Mouse (Mus musculus): Measurements from ENCODE around the gene Hexb.

Hexb gene

DNA sequence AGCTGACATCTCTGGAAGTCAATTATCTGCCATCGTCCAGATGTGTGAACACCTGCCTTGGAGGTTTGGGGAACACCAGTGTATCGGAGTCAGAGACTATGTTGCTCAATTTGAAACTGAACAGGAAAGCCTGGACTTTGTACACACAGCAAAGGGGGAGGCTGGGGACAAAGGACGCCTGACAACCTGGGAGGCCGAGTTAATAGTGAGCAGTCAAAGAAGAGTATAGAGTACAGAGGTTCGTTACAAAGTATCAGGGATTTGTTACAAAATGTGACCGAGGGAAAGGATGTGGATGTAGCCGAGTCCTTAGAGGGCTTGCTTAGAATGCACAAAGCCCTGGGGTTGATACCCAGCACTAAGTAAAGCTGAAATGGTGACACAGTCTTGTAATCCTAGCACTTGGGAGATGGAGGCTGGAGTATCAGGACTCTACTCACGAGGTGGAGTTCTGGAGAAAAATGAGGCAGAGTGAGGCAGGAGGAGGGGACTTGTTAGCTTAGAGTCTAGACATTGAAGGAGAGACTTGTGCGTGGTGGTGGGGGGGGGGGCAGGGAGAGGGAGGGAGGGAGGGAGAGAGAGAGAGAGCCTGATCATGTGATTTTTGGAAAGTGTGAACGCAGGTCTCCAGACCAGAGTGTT, 26.3 kb upstream of the Hexb start:
- DNase-seq (ENCODE audit: extremely low spot score, low spot score): no peak

DNA sequence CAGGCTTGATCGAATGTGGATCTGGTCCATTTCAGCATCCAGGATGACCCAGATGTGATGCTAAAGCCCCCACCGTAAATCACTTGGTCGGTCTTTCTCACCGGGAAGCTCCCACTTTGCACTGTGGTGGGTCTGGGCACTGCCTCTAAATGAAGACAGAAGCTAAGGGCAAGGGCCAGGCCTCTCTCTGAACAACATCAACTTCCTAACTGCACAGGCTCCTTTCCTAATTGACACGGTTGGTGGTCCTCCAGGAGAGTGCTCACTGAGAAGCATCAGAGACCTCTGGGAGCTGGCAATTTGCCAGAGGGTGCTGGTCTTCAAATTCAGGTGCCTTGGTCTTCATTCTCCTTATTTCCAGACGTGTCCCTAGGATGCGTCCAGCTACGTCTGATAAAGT, 25.7 kb upstream of the Hexb start:
- DNase-seq (ENCODE audit: extremely low spot score, low spot score): no peak

DNA sequence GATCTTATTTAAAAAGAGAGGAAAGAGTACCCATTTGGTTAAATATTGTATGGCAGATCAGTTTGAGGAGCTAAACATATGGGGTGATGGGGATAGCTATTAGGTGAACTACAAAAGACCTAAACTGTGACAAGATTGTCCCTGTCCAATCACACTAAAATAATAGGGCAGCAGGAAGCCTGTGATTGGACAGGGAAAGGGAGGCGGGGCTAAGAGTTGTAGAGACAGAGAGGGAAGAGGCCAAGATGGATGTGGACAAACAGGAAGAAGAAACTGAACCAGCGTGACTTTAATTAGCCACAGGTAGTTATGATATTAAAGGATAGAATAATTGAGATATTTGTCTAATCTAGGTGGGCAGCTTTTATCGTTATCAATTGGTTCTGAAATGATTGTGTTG, 21.9 kb upstream of the Hexb start:
- no peak for DNase-seq (ENCODE audit: extremely low spot score, low spot score)

DNA sequence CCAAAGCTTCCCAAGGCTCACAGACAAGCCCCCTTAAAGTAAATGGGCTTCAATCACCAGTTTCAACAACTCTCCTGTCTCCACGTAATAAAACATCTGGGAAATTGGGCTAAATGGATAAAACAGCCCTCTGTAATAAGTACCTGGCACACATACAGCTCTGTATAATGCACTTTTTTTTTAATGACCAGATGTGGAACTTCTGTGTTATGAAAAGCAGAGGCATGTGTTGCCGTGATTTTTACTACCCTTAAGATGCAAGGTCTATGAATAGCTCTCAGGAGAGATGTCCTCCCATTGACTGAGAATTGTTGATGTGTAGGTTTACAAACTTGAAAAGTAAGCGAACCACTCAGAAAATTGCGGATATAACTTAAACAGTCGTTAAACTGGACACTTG, 18.0 kb upstream of the Hexb start:
- DNase-seq (ENCODE audit: extremely low spot score, low spot score): no peak

DNA sequence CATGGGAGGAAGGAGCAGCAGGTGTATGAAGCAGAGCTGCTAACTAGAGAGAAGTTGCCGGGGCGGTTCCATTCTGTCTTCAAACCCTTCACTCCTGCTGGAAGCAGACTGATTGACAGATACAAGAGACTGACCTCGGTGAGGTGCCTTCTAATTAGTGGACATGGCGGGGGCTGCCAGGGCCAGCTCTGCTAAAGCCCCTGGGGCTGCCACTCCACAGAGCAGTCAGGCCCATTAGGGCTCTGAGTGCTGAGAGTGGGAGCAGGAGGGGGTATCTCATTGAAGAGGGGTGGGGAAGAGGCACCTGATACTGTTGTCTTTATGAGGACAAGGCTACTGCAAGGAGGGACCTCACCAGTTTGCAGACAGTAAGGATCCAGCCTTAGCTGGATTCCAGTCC, 17.4 kb upstream of the Hexb start:
- no peak for DNase-seq (ENCODE audit: extremely low spot score, low spot score)

DNA sequence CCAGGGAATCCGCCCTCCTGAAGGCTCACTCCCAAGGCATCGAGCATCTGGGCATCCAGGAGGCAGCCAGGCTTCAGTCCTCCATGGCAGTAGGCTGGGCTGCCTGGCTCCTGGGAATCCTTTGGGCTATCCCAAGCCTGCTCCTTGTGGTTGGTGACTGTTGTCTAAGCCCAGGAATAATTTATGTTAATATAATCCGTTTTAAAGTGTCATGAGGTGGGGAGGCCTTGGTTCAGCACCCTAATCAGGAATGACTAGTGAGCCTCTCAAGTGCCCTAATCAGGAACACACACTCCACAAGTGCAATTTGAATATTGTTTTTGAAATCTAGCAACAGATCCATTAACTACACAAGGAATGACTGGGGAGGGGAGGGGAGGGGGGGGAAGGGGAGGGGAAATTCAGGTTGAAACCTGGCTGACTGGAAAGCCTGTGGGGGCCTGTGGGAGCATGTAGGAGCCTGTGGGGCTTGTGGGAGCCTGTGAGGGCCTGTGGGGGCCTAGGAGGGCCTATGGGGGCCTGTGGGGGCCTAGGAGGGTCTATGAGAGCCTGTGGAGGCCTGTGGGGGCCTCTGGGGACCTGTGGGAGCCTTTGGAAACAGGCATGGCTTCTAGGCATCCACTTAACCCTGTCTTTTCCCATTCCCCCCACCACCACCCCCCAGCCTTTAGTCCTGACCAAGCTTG, 16.6 kb upstream of the Hexb start:
- DNase-seq (ENCODE audit: extremely low spot score, low spot score): no peak

DNA sequence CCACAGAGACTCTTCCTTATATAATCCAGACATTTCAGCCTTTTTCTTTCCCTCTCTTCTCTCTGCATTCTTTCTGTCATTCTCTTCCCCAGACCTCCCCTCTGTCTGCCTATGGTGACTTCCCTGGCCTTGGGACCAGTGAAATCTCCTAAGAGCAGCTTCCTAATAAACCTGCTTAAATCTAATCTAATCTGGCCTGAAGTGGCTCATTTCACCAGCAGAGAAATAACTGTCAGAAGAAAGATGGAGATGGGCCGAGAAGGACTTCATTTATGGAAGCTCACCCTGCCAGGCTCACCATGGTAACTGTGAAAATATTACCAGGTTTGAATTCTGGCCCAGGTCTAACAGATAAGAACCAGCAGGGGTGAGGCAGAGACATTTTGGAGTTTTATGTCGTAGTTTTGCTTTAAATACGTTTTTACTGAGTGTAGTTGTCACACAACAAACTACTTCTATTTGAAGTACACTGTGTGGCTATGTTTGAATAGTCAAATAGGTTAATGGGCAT, 10.4 kb upstream of the Hexb start:
- no peak for DNase-seq (ENCODE audit: extremely low spot score, low spot score)

DNA sequence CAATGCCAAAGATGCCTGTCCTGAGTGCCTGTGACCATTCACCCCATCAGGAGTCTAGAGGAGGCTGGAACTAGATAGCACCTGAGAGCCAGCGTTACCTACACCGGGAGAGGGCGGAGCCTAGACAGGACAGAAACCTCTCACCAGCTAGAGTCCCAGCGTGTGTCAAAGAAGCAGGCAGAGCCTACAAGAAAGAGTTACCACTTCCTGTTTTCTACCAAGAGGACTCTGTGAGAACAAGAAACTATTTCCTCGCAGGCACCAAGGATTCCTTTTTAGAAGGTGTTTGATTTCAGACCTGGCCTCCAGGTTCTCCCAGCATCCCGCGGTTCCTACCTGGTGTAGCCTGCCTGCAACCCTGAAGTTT, 9.9 kb upstream of the Hexb start:
- DNase-seq (ENCODE audit: extremely low spot score, low spot score): no peak

DNA sequence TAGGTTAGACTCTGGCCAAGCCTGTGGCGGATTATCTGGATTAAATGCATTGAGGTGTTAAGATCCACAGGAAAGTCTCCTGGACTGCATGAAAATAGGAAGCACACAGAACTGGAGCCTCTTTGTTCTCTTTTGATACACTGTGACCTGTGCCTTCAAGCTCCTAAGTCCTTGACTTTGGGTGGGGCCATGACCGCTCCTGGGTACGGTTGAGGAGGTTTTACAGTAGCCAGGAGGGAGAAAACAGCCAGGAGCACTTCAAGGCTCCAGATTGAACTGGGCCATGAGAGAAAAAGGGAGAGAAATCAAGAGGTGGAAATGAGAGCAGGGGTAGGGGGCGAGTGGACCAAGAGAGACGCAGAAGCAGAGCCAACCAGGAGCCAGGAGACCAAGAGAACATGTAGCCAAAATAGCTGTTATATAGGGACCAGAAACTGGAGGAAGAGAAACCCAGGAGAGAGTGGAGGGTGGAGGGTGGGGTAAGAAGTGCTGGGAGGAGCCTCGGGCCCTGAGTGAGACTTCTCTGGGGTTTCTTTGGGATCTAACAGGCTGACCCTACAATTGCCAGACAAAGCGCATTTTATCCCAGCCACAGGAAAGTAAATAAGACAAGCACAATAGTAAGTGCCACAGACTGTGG, 9.4 kb upstream of the Hexb start:
- DNase-seq (ENCODE audit: extremely low spot score, low spot score): no peak

DNA sequence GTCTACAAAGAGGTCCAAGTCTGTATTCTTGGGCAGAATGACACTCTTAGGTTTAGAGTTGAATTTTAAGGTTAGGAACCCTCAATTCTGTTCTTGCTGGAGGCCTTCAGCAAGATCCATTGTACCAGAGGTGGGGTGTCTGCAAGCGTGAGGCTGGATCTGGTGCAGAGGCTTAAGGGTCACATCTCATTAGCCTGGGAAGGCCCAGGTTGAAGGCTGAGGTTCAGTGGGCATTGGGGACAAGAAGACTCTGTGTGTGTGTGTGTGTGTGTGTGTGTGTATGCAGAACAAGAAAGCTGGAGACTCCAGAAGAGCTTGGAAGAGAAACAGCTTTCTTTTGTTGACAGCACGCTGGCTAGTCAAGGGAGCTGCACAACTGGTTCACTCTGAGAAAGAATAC, 7.9 kb upstream of the Hexb start:
- no peak for DNase-seq (ENCODE audit: extremely low spot score, low spot score)

DNA sequence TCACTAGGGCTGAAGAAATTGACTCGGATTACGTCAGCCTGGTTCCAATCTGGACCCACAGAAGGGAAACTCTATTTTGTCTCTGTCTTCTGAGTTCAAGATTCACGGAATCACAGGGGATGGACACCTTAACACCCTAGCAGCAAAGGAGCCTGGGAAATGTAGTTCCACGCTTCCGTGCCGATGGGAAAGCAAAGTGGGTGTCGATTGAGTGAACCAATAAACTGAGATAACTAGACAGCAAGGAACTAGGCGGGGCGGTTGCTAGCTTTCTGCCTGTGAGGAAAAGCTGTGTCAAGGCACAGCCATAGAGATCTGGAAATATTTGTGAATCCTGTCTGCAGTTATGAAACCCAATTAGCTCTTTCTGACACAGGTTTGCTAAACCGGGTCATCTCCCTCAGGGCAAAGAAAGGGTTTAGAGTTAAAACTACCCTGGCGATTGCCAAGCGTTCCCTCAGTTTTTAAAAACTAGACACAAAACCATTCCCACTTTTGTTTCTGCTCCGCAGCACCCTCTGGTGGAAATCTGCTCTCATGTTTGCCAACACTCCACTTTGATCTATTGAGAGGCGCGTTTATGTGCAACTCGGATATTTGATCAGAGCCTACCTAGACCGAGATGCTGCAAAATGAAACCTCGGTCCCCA, 7.0 kb upstream of the Hexb start:
- DNase-seq (ENCODE audit: extremely low spot score, low spot score): peak; percentile 72

DNA sequence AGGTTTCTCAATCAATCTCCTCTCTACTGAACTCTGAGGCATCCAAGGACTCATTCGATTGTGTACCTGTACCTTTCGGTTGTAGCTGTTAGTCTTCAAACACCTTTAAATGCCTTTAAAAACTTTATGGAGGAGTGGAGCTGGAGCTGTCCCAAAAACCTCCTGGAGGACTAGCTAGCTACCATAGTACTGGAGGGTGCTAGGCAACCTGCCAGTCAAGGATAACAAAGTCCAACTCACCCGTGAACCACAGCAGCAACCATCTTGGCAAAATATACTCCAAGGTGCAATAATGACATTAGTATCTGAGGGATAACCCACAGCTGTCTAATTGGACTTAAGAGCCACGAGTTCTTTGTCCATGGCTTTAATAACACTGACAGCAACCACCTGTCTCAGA, 3.7 kb upstream of the Hexb start:
- DNase-seq (ENCODE audit: extremely low spot score, low spot score): no peak

DNA sequence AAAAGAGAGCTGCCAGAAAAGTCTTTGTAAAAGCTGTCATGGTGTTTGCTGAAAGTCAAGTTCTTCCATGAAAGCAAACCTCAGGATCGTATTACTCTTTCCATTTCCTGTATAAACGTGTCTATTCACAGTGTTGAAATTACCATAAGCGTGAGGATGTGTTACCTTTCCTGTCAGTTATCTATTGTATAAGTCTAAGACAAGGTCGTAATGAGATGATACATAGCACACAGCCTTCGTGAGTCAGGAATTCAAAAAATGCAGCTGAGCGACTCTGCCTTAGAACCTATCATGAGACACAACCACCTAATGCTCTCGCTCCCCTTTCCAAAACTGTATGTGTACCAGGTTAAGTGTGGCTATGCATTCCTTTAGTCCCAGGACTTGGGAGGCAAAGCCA, 2.9 kb upstream of the Hexb start:
- no peak for DNase-seq (ENCODE audit: extremely low spot score, low spot score)

DNA sequence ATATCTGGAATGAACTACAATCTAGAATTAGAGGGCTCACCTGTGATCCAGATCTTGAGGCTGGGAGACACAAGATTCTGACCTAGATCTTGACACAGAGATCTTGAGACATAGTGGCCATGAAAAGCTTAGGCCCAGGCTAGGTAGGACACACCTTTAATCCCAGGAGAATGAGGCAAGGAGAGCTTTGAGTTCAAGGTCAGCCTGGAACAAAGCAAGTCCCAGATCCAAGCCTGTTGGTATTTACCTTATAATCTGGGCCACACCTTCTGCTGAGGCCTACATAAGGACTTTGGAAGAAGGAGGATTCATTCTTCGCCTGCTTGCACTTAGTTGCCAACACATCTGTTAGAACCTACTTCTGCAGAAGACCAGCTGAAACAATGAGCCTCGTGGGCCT, 966 bp upstream of the Hexb start:
- no peak for DNase-seq (ENCODE audit: extremely low spot score, low spot score)

DNA sequence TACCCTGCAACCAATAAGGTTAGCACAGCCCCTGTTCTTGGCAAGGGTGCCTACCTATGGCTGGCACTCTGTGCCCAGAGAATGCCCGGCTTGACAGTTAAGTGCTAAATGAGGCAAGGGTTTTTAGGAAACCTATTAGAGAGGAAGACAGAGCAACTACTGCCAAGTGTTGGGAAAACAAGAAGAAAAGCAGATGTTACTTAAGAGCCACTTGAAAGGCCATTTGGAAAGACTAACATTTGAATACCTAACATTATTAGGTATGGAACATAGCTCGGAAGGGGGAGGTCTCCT, 1.3 kb downstream of the Hexb start:
- DNase-seq (ENCODE audit: extremely low spot score, low spot score): no peak

DNA sequence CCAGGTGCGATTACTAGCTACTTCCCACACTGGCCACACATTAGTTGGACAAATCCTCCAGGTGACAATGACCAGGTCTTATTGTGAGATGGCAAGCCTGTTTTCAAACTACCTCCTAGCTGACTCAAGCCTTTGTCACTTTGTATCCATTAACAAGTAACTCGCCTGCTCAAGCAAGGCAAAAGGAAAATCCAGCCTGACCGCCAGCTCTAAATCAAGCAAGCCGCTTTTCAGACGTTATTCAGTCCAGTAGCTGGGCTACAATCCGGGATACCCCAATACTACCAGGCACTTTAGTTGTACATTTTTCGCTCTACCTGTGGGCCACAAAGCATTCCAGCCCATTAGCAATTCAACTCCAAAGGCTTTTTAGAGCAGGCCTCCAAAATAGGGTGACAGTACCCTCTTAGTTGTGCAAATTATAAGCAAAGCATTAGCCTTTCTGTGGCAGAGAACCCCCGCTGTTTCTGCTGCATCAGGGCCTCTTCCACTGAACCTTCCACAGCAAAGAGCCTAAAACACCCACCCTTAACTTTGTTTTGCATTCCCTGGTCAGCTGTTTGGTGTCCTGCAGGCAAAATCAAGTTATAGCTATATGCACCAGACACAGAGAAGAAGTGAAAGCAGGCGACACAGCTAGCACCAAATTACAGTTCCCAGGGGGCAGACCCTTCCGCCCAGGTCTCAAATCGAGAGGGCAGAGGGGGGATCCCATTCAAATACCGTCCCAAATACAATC, 1.8 kb downstream of the Hexb start:
- DNase-seq (ENCODE audit: extremely low spot score, low spot score): no peak

DNA sequence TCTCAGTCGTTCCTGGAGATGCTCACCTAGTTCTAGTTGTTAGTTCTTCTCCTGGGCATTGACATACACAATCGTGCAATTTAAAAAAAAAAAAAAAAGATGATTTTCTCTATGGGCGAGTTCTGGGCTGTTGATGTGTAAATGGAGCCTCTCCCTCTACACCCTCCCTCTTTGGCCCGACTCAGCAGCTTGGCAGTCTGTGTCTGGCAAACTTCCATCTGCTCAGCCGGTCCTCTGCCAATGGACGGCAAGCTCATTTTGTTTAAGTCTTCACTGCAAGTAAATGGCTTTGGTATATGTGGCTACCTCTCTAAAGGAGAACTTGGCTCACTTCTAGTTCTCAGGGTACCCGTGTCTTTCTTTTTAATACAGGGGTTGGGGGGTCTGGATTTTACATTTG, 4.7 kb downstream of the Hexb start:
- DNase-seq (ENCODE audit: extremely low spot score, low spot score): no peak

DNA sequence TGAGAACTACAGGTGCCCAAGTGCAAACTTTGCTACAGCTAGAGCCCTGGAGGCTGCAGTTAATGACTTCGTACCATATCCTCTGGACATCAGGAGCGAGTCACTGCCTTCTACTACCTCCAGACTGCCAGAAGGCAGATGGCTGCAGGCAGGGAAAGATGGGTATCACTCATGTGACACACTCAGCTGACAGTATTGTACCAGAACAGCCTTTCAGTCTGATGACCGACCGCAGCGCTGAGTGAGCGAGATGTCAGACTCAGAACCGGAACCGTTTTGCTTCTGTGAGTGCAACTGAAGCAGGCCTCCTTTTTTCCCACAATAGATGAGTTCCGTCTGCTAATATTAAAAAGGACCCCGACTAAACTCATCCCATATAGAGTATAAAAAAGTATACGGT, 5.5 kb downstream of the Hexb start:
- DNase-seq (ENCODE audit: extremely low spot score, low spot score): no peak

DNA sequence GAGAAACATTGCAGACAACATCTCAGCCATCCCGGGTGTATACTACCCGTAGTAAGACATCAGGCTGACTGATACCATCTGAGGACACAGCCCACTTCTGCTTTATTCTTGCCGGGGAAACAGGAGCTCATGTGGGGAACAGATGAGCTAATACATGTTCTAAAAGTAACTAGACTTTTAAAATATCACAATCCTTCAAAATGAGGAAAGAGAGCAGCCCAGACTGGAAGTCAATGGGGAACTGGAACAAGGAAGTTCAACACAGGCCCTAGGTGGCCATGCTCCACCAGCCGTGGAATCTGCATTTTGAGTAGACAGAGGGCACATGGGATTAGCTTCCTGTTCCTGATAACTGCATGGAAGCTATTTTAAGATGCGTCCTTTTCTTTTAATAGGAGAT, 10.5 kb downstream of the Hexb start:
- DNase-seq (ENCODE audit: extremely low spot score, low spot score): no peak

DNA sequence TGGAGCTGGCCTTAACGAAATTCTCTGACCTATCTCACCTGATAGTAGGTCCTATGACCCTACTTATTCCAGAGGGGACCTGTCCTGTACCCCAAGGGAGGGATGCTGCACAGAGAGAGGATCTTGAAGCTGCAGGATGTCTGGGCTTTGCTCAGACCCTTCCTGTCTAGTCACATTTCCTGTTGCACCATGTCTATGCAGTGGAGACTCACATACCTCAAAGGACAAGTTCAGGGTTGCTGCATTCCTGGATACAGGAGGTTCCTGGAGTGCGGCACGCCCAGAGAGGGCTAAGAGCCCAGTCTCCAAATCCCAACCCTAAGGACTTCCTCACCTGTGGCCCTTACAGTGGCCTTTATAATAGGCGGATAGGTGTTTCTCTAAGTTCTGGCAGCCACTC, 11.8 kb downstream of the Hexb start:
- no peak for DNase-seq (ENCODE audit: extremely low spot score, low spot score)

DNA sequence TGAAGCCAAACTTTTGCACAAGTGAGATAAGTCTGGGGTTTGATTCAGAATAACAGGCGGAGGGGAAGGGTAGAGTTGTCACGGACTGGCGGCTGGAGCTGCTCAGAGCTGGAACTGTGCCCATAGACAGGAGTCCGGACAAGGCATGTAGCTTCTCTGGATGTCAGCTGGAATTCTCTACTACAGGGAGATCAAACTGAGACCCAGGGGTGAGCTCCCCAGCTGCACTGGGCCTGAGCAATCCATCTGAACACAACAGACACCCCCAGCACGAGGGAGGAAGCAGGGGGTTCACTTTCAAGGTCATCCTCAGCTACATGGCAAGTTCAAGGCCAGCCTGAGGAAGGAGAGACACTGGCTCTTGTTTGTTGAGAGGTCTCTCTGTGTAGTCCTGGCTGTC, 13.5 kb downstream of the Hexb start:
- DNase-seq (ENCODE audit: extremely low spot score, low spot score): no peak

DNA sequence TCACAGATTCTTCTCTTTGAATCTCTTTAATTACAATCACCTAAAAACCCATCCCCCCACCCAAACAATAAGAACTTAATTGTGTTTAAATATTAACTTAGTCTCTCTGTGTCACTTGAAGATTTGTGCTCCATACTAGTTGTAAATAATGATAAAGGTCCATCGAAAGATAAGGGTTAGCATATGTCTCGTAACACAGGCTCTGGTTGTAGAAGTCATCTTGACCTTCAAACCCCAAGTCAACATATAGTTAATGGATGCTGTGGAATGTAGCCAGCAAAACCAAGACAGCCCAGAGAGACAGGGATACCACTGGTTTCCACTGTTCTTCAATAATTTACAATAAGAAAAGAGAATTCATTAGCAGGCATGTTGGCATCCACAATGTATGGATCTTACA, 14.0 kb downstream of the Hexb start:
- DNase-seq (ENCODE audit: extremely low spot score, low spot score): no peak
